Mouse (Mus musculus) liver, adult 2 months (tissue): Measurements from ENCODE around the gene Arl2bp.

Experiments used
- CTCF ChIP-seq: fragments of 200-500 bp; IDR thresholded peaks from 2 replicates; pipeline ENCODE4 v1.5.1; 2011; ENCODE audit warnings: low read depth, low read length, control low read depth
- POLR2A ChIP-seq: fragments of 200-500 bp; IDR thresholded peaks from 2 replicates; pipeline ENCODE4 v1.6.1; 2011; ENCODE audit warnings: low read length, control low read depth; ENCODE audit not compliant: insufficient read depth; ENCODE audit errors: extremely low read depth

DNA sequence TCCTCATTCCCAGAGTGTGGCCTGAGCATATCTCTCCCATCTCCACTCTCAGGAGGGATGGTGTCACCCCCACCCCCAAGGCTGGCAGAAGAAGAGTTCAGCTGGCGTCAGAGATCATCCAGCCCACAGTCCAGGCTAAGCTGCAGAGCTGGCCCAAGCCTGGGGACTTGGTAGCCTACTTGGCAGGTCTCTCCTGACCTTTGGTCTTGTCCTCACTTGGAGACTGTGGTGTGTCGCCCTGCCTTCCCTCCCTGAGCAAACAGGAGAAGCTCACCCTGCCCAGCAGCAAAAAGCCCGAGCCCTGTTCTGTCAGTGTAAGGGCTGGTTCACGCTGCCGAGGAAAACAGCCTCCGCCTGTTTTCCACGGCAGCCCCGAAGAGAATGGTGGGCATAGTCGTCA is 19.6 kb downstream of the Arl2bp start:
- TF ChIP-seq CTCF = no peak
- TF ChIP-seq POLR2A = no peak
